Mouse (Mus musculus): Measurements from ENCODE around the gene Gnai3.

DNA sequence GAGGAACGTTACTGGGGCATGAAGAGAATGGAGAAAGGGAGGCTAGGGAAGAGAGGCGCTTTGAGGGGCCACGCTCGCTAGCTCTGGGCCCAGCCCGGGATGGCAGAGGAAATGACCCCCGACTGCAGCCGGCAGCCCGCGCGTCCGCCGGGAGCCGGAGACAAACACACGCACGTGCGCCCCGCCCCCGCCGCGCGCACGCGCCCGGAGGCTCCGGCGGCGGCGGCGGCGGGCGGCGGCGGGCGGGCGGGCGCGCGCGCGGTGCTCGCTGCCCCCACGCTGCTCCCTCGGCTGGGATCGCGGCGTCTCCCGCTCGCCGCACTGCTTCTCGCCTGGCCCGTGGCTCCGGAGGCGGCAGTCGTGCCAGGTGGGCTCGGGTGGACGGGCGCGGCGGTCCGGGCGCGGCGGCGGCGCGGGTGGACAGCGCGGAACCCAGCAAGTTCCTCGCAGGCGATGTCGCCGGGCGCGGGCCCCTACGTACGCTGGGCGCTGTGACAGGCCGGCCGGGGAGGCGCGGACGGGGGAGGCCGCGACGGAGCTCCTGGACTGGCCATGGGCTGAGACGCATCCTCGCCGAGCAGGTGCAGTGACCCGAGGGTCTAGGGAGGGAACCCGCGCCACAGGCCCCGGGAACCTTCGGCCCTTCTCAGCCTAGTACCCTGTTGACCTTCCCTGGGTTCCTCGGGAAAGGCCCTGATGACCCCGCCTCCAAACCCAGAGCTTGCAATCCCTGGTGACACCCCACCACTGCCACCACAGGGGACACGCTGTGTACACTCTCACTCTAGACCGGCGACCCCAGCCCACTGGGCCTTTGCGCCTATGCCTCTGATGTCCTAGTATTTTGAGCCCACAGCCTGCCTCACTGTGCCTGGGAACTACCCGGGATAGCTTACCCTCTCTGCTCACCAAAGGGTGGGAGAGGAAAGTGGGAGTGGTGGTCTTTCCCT lies 40.4 kb upstream of the Gnai3 start, which contains the start of gene Amigo1:
- TF ChIP-seq CTCF (IDR thresholded peaks at IDR 0.05; ENCODE audit: control insufficient read depth, insufficient read depth, insufficient read length) (no peak), MYOG (IDR thresholded peaks at IDR 0.05; ENCODE audit: control insufficient read depth, extremely low read depth, insufficient read length) (no peak)
